Mouse (Mus musculus) MEL (cell line): Measurements from ENCODE around the gene Sptssa. TPM values are rescaled to one million over a fixed set of nuclear protein-coding genes. Genes with fewer than 3 reads are reported as not detected.

ENCODE experiments used
- DNase-seq: peaks from one replicate; pipeline ENCODE4 v3.0.0; 2011; ENCODE audit warnings: low read depth, low spot score
- H3K27ac ChIP-seq: 2 replicates; pipeline ENCODE4 v1.5.1; 2012; ENCODE audit warnings: low read depth, mild to moderate bottlenecking, control low read depth, low read length, moderate library complexity; ENCODE audit not compliant: control insufficient read depth
- H3K27me3 ChIP-seq, 2 experiments: fragments of 150-350 bp in 1 of 2; sonication (generic) in 1 of 2; 2 replicates each; pipeline ENCODE4 v1.6.1; 2012; ENCODE audit warnings: low read length in 2 of 2, mild to moderate bottlenecking in 2 of 2, improper control_type of control experiment in 1 of 2, moderate library complexity in 1 of 2; ENCODE audit not compliant: insufficient read depth in 2 of 2, control insufficient read depth in 1 of 2
- H3K36me3 ChIP-seq, 2 experiments: 2 replicates each; pipeline ENCODE4 v1.6.1; 2012 to 2014; ENCODE audit warnings: low read length in 2 of 2, improper control_type of control experiment in 1 of 2, inconsistent platforms in 1 of 2, mild to moderate bottlenecking in 1 of 2; ENCODE audit not compliant: insufficient read depth in 2 of 2, control insufficient read depth in 1 of 2
- H3K4me1 ChIP-seq, 2 experiments: fragments of 150-350 bp in 1 of 2; sonication (generic) in 1 of 2; 2 replicates each; pipeline ENCODE4 v1.6.1; 2012; ENCODE audit warnings: low read length in 2 of 2, improper control_type of control experiment in 1 of 2, mild to moderate bottlenecking in 1 of 2; ENCODE audit not compliant: insufficient read depth in 2 of 2, control insufficient read depth in 1 of 2
- H3K4me3 ChIP-seq, 2 experiments: fragments of 150-350 bp in 1 of 2; sonication (generic) in 1 of 2; 2 replicates each; pipeline ENCODE4 v1.5.1; 2012; ENCODE audit warnings: low read depth in 2 of 2, low read length in 2 of 2, mild to moderate bottlenecking in 2 of 2, moderate library complexity in 2 of 2, control low read depth in 1 of 2, improper control_type of control experiment in 1 of 2; ENCODE audit not compliant: control insufficient read depth in 1 of 2, insufficient read depth in 1 of 2
- H3K79me2 ChIP-seq: 2 replicates; pipeline ENCODE4 v1.6.1; 2012; ENCODE audit warnings: mild to moderate bottlenecking, low read length, moderate library complexity; ENCODE audit not compliant: control insufficient read depth, poor library complexity, insufficient read depth
- H3K9ac ChIP-seq: 2 replicates; pipeline ENCODE4 v1.6.1; 2012; ENCODE audit warnings: low read depth, mild to moderate bottlenecking, control low read depth, low read length, moderate library complexity; ENCODE audit not compliant: control insufficient read depth, poor library complexity, severe bottlenecking
- H3K9me3 ChIP-seq: fragments of 150-350 bp; sonication (generic); replicated peaks from 2 replicates; pipeline ENCODE4 v1.6.1; 2012; ENCODE audit warnings: mild to moderate bottlenecking, low read length, improper control_type of control experiment, moderate library complexity; ENCODE audit not compliant: insufficient read depth
- CHD1 ChIP-seq: IDR thresholded peaks from 2 replicates; pipeline ENCODE4 v1.6.1; 2012; ENCODE audit warnings: low read depth, mild to moderate bottlenecking, inconsistent platforms, low read length, improper control_type of control experiment
- CTCF ChIP-seq, 3 experiments: IDR thresholded peaks in 2 of 3; conservative IDR thresholded peaks in 1 of 3; 2 replicates each; pipeline ENCODE4 v1.5.1; 2011 to 2012; ENCODE audit warnings: low read length in 3 of 3, low read depth in 2 of 3, mild to moderate bottlenecking in 2 of 3, improper control_type of control experiment in 1 of 3, inconsistent platforms in 1 of 3, mixed read lengths in 1 of 3, moderate library complexity in 1 of 3; ENCODE audit not compliant: control insufficient read depth in 1 of 3, insufficient read depth in 1 of 3, poor library complexity in 1 of 3, severe bottlenecking in 1 of 3
- E2F4 ChIP-seq: IDR thresholded peaks from 2 replicates; pipeline ENCODE4 v1.6.1; 2011; ENCODE audit warnings: low read depth, low read length, improper control_type of control experiment, borderline replicate concordance
- ELF1 ChIP-seq: IDR thresholded peaks from 2 replicates; pipeline ENCODE4 v1.6.1; 2014; ENCODE audit warnings: low read depth, mild to moderate bottlenecking, inconsistent platforms, low read length, improper control_type of control experiment, moderate library complexity
- EP300 ChIP-seq, 2 experiments: IDR thresholded peaks; 2 replicates each; pipeline ENCODE4 v1.6.1; 2011; ENCODE audit warnings: improper control_type of control experiment in 2 of 2, low read length in 2 of 2, low read depth in 1 of 2, mild to moderate bottlenecking in 1 of 2
- ETS1 ChIP-seq: IDR thresholded peaks from 2 replicates; pipeline ENCODE4 v1.6.1; 2012; ENCODE audit warnings: low read depth, mild to moderate bottlenecking, inconsistent platforms, low read length, improper control_type of control experiment, moderate library complexity
- GABPA ChIP-seq: IDR thresholded peaks from 2 replicates; pipeline ENCODE4 v1.6.1; 2012; ENCODE audit warnings: low read depth, mild to moderate bottlenecking, inconsistent platforms, low read length, improper control_type of control experiment, moderate library complexity
- GATA1 ChIP-seq: IDR thresholded peaks from 2 replicates; pipeline ENCODE4 v1.6.1; 2011; ENCODE audit warnings: low read depth, low read length, improper control_type of control experiment
- KAT2A ChIP-seq: conservative IDR thresholded peaks from 2 replicates; pipeline ENCODE4 v1.6.1; 2012; ENCODE audit warnings: low read depth, low read length, improper control_type of control experiment, inconsistent platforms
- MAFK ChIP-seq: IDR thresholded peaks from 2 replicates; pipeline ENCODE4 v1.6.1; 2011; ENCODE audit warnings: low read depth, mild to moderate bottlenecking, low read length, improper control_type of control experiment, borderline replicate concordance
- MAX ChIP-seq: IDR thresholded peaks from 2 replicates; pipeline ENCODE4 v1.6.1; 2011; ENCODE audit warnings: low read length, improper control_type of control experiment
- MAZ ChIP-seq: IDR thresholded peaks from 2 replicates; pipeline ENCODE4 v1.6.1; 2012; ENCODE audit warnings: low read depth, mild to moderate bottlenecking, inconsistent platforms, low read length, improper control_type of control experiment
- MYC ChIP-seq: IDR thresholded peaks from 2 replicates; pipeline ENCODE4 v1.6.1; 2011; ENCODE audit warnings: low read depth, mild to moderate bottlenecking, low read length, improper control_type of control experiment, moderate library complexity
- NELFE ChIP-seq: IDR thresholded peaks from 2 replicates; pipeline ENCODE4 v1.6.1; 2011; ENCODE audit warnings: low read depth, low read length, improper control_type of control experiment
- NRF1 ChIP-seq: IDR thresholded peaks from 2 replicates; pipeline ENCODE4 v1.6.1; 2014; ENCODE audit warnings: low read depth, mild to moderate bottlenecking, inconsistent platforms, low read length, improper control_type of control experiment, moderate library complexity; ENCODE audit not compliant: poor library complexity, insufficient read depth, severe bottlenecking
- POLR2A ChIP-seq, 2 experiments: IDR thresholded peaks; 2 replicates each; pipeline ENCODE4 v1.6.1; 2011 to 2012; ENCODE audit warnings: low read length in 2 of 2, mild to moderate bottlenecking in 2 of 2, control low read depth in 1 of 2, improper control_type of control experiment in 1 of 2, low read depth in 1 of 2, moderate library complexity in 1 of 2; ENCODE audit not compliant: control insufficient read depth in 1 of 2, insufficient read depth in 1 of 2, poor library complexity in 1 of 2
- POLR2AphosphoS5 ChIP-seq: IDR thresholded peaks from 2 replicates; pipeline ENCODE4 v1.6.1; 2012; ENCODE audit warnings: low read depth, borderline replicate concordance, mild to moderate bottlenecking, inconsistent platforms, low read length, moderate library complexity, mixed read lengths
- RCOR1 ChIP-seq: IDR thresholded peaks from 2 replicates; pipeline ENCODE4 v1.6.1; 2012; ENCODE audit warnings: low read depth, mild to moderate bottlenecking, inconsistent platforms, low read length, improper control_type of control experiment
- SIN3A ChIP-seq: IDR thresholded peaks from 2 replicates; pipeline ENCODE4 v1.6.1; 2012; ENCODE audit warnings: low read length, improper control_type of control experiment, inconsistent platforms
- TAL1 ChIP-seq: IDR thresholded peaks from 2 replicates; pipeline ENCODE4 v1.6.1; 2012; ENCODE audit warnings: mild to moderate bottlenecking, inconsistent platforms, low read length, moderate library complexity, mixed read lengths
- TBP ChIP-seq: IDR thresholded peaks from 2 replicates; pipeline ENCODE4 v1.8.0; 2011; ENCODE audit warnings: low read depth, low read length, improper control_type of control experiment
- TCF12 ChIP-seq: IDR thresholded peaks from 2 replicates; pipeline ENCODE4 v1.6.1; 2014; ENCODE audit warnings: low read depth, mild to moderate bottlenecking, inconsistent platforms, low read length, improper control_type of control experiment, moderate library complexity
- UBTF ChIP-seq: IDR thresholded peaks from 2 replicates; pipeline ENCODE4 v1.6.1; 2012; ENCODE audit warnings: low read depth, mild to moderate bottlenecking, inconsistent platforms, low read length, improper control_type of control experiment, moderate library complexity, borderline replicate concordance; ENCODE audit not compliant: insufficient read depth
- ZC3H11A ChIP-seq: IDR thresholded peaks from 2 replicates; pipeline ENCODE4 v1.6.1; 2012; ENCODE audit warnings: low read depth, mild to moderate bottlenecking, inconsistent platforms, low read length, improper control_type of control experiment
- ZMIZ1 ChIP-seq: IDR thresholded peaks from 2 replicates; pipeline ENCODE4 v1.6.1; 2012; ENCODE audit warnings: low read depth, mild to moderate bottlenecking, inconsistent platforms, low read length, improper control_type of control experiment, moderate library complexity
- polyA plus RNA-seq, 2 experiments: library from polyadenylated mRNA; stranded (reverse) in 1 of 2; unstranded in 1 of 2; fragments of >175 nt in 1 of 2; fragments of >200 nt in 1 of 2; gene quantifications; 2 replicates each; pipeline versions ENCODE4 v1.2.1 to v1.2.4; 2012; ENCODE audit warnings: low replicate concordance in 2 of 2, low read depth in 1 of 2; ENCODE audit not compliant: insufficient read length in 2 of 2, insufficient read depth in 1 of 2, missing spikeins in 1 of 2
- total RNA-seq: library from RNA; depleted of rRNA; stranded (reverse); fragments of 300-350 nt; gene quantifications from 2 replicates; pipeline ENCODE4 v1.2.3, GENCODE M21; 2012

Sptssa gene
- total and polyA plus RNA-seq, 3 experiments, result 58.1 to 166 TPM; not detected in 1

DNA sequence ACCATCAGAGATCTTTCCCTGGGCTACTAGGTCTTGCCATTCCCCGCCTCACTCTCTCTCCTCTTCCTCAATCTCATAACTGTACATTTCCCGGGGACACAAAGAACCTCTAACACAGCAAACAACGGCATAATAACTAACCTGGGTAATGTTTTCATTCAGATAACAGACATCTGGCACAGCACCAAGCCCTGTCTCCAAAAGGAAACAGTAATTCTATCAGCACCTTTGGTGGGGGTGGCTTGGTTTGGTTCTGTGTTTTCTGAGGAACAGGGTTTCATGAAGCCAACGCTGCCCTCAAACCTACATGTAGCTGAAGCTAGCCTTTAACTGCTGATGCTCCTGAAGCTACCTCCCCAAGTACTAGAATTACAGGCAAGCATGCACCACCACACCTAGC is 2.2 kb downstream of the Sptssa start:
- peak overlapping the region; percentile 37 to 81 for H3K4me3 ChIP-seq
- TF ChIP-seq ETS1 (peak; percentile 86), GATA1 (peak; percentile 78), POLR2A (IDR thresholded peaks at IDR 0.05; ENCODE audit: control insufficient read depth in 1 of 2, insufficient read depth in 1 of 2, low read depth in 1 of 2, low read length in 2 of 2, poor library complexity in 1 of 2) (peak in 1 of 2 experiments; percentile 35; a peak in 1 of 4 replicates), POLR2AphosphoS5 (no peak), KAT2A (no peak), EP300 (IDR thresholded peaks at IDR 0.05; ENCODE audit: low read depth in 1 of 2, low read length in 2 of 2) (peak; percentile 72 to 87), TBP (peak; percentile 54; the same call in 1 of the 2 replicates), CTCF (IDR thresholded peaks at IDR 0.05 in 2 of 3, conservative IDR thresholded peaks at IDR 0.05 in 1 of 3; ENCODE audit: control insufficient read depth in 1 of 3, insufficient read depth in 1 of 3, low read depth in 2 of 3, low read length in 3 of 3, poor library complexity in 1 of 3, severe bottlenecking in 1 of 3) (no peak), ZMIZ1 (no peak), GABPA (no peak), E2F4 (no peak), RCOR1 (peak; percentile 61; the same call in 1 of the 2 replicates), SIN3A (peak; percentile 84), MAFK (no peak), MAZ (no peak), TAL1 (peak; percentile 66), MAX (no peak), MYC (no peak; the same call in 1 of the 2 replicates), TCF12 (peak; percentile 76)
- H3K27ac ChIP-seq, result peak overlapping the region; percentile 79
- peaks cover 11 to 17% of the 10 kb centered on the region in 2 experiments for H3K4me1 ChIP-seq
- peak overlapping the region; percentile 83 for H3K9ac ChIP-seq
- peaks cover 6 to 21% of the 10 kb centered on the region in 2 experiments; a peak in 3 of 4 replicates for H3K36me3 ChIP-seq
- peak; percentile 92 for DNase-seq
- no peaks in the 10 kb centered on the region for H3K27me3 ChIP-seq
- no peaks in the 10 kb centered on the region for H3K9me3 ChIP-seq
- peaks cover 29% of the 10 kb centered on the region for H3K79me2 ChIP-seq

DNA sequence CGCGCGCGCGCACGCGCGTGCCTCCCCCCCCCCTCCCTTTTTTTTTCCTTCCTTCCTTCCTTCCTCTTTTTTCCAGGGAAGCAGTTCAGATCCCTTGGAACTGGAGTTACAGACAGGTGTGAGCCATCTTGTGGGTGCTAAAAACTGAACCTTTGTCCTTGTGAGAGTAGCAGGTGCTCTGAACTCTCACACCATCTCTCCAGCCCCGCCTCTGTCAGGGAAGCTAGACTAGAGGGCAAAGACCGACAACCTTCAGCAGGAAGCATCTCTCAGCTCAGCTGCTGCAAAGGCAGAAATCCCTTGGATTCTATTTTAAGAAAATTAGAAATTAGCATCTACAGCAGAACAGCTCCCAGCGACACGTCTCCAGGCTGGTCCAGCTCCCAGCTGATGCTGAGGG is 4.0 kb downstream of the Sptssa start:
- H3K9ac ChIP-seq, result no peak overlapping the region
- H3K4me1 ChIP-seq, result peaks cover 0 to 10% of the 10 kb centered on the region in 2 experiments; a peak in 3 of 4 replicates
- no peak overlapping the region for H3K4me3 ChIP-seq
- H3K79me2 ChIP-seq, result peaks cover 29% of the 10 kb centered on the region
- H3K27ac ChIP-seq, result no peak overlapping the region
- H3K27me3 ChIP-seq, result no peaks in the 10 kb centered on the region
- TF ChIP-seq ZC3H11A (no peak), MAX (no peak), ELF1 (no peak), NRF1 (no peak), MAFK (no peak), UBTF (no peak), NELFE (no peak), TCF12 (no peak), CHD1 (no peak), KAT2A (no peak), MAZ (no peak), POLR2AphosphoS5 (no peak)
- peaks cover 14 to 16% of the 10 kb centered on the region in 2 experiments for H3K36me3 ChIP-seq
- no peak for DNase-seq
- H3K9me3 ChIP-seq, result no peaks in the 10 kb centered on the region
